Mouse (Mus musculus) C2C12 (cell line): ENCODE measurements around the gene Vasn.

Source experiments
- CEBPB ChIP-seq: IDR thresholded peaks from one replicate; pipeline ENCODE4 v1.6.1; 2011; ENCODE audit warnings: low read depth, mild to moderate bottlenecking, control low read depth, moderate library complexity
- CTCF ChIP-seq: IDR thresholded peaks from one replicate; pipeline ENCODE4 v1.5.1; 2011; ENCODE audit not compliant: control insufficient read depth, insufficient read depth, insufficient read length
- MYOD1 ChIP-seq: IDR thresholded peaks from one replicate; pipeline ENCODE4 v1.6.1; 2011; ENCODE audit warnings: low read depth; ENCODE audit not compliant: control insufficient read depth, insufficient read length

- TF ChIP-seq CTCF (no peak), CEBPB (no peak), MYOD1 (no peak)
These were observed 15.7 kb upstream of the Vasn start for GRCm38 (mm10) chr16:4624074-4624473.
